Mouse (Mus musculus): ENCODE measurements around the gene Dynll1.
A peak's percentile ranks its signal among the peaks of the same experiment; 100 is the strongest.
"Not testable (repeated sequence)": the region's sequence is repeated elsewhere in the genome, so short reads cannot be mapped to it uniquely, and the experiment has no call there.

Dynll1 gene

DNA sequence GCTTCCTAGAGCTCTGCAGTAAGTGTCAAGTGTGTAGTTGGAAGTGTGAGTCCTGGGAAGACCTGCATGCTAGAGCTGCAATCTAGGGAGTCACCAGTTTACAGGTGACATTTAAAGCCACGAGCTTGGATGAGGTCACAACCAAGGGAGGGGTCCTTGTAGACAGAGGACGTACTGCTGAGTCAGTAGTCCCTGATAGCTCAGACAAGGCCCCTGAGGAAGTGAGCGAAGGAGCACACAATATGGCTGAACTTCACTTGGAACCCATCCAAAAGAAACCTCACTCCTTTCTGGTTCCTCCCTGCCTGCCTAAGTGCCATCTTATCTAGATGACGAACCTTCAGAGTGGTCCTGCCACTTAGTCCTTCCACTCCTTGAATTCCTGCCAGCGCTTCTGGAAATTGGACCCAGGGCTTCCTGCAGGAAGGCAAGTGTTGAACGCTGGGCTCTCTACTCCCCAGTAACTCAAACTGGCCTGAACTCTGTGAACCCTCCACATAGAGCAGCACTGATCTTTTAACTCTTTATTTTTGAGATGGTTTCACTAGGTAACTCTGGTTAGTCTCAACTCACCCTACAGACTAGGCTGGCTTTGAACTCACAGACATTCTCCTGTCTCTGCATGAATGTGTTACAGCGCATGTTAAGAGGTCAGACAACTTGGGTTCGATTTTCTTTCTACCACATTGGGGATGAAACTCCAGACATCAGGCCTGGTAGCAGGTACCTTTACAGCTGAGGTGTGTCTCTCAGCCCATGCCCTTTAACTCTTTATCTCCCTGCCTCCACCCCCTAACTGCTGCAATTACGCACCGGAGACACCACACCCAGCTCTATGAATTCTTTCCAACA, 12.2 kb upstream of the Dynll1 start:
- no peak for DNase-seq (ENCODE audit: low read depth, low spot score)

DNA sequence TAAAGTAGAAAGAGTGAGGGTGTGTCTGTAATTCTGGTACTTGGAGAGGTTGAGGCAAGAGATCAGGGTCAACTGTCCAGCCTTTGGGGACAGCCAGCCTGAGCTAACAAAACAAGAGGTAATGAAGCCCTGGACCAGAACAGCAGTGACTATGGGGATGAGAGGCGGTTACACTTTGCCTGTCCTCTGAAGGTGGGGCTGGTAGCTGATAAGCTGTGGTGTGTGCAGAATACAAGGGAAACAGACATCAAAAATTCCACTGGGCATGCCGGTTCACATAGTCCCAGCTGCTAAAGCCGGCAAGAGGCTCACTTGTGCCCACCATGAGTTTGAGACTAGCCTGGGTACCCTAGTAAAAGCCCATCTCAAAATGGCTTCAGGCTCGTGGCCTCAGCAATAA, 11.6 kb upstream of the Dynll1 start:
- DNase-seq (ENCODE audit: low read depth, low spot score): no peak

DNA sequence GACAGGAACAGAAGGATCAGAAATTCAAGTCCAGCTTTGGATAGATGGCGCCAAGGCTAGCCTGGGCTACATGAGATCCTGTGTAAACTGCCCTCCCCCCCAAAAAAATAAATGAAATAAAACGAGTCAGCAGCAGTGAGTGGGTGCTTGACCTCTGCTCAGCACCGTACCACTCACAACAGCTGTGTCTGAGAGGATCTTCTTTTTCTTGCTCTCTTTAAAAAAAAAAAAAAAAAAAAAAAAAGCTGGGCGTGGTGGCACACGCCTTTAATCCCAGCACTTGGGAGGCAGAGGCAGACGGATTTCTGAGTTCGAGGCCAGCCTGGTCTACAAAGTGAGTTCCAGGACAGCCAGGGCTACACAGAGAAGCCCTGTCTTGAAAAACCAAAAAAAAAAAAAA, 1.4 kb upstream of the Dynll1 start:
- DNase-seq (ENCODE audit: low read depth, low spot score): not testable (repeated sequence)

DNA sequence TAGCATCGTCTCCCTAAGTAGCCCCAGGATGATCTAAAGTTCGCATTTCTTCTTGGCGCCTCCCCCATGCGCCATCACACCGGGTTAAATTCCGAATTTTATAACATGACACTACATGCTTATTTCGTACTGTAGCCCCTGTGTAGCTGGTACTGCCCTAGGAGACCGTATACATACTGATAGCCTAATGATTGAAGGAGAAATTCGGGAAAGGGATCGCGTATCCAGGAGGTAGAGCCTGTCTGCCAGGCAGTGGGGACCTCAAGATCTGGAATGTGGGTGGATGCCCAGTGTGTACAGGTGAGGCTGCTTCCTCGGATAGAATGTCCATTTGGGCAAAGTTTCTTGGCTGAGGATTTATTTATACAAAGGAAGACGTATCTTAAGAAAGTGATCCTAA, 816 bp upstream of the Dynll1 start:
- DNase-seq (ENCODE audit: low read depth, low spot score): no peak

DNA sequence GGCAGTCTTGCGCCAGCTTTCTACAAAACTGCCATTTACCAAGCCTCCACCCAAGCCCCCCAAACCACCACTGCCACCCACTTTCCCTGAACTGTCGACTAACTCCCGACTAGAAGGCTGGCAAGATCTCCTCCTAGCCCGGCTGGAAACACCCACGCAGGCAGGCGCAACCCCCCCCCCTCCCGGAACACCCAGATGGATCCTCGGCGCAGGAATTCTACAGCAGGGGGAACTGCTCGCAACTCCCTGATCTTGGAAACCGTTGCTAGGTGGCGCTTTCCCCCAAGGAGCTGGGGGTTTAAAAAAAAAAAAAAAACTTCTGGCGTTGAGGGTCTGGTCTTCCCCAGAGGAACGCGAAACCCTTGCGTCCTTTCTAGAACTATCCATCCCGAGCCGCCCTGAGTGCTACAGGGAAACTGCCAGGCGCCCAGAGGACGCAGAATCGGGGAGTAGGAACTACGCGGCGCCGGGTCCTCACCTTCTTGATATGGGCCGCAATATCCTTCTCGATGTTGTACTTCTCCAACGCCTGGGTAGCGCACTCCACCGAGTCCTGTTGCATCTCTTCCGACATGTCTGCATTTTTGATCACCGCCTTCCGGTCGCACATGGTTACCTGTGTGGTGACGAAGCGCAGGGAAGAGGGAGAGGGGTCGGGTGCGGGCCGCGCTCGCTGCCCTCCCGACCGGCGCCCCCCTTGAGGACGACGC, 609 bp downstream of the Dynll1 start:
- DNase-seq (ENCODE audit: low read depth, low spot score): peak; percentile 97

DNA sequence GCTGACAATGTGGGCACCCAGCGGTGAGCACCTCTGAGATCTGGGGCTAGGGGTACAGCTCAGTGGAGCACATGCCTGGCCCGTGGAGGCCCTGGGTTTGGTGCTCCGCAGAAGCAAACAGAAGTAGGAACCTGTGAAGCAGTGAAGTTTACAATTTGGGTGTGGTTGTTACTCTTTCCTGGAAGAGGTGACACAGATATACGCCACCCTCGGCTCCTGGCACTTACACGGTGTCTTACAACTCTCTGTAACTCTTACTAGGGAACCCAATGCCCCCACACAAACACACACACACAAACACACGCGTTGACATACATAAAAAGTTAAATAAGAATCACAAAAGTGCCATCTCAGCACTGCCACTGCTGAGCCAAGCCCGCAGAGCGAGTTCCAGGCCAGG, 4.5 kb downstream of the Dynll1 start:
- DNase-seq (ENCODE audit: low read depth, low spot score): no peak

DNA sequence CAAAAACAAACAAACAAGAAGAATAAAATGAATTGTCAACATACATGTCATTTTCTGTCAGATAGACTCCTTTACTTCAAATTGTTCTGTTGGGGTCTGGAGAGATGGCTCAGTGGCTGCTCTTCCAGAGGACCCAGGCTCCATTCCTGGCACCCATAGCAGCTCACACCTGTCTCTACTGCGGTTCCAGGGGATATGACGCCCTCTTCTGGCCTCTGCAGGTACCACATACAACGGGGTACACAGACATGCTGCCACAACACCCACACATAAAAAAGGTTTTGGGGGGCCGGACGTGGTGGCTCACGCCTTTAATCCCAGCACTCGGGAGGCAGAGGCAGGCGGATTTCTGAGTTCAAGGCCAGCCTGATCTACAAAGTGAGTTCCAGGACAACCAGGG, 6.6 kb downstream of the Dynll1 start:
- no peak for DNase-seq (ENCODE audit: low read depth, low spot score)

DNA sequence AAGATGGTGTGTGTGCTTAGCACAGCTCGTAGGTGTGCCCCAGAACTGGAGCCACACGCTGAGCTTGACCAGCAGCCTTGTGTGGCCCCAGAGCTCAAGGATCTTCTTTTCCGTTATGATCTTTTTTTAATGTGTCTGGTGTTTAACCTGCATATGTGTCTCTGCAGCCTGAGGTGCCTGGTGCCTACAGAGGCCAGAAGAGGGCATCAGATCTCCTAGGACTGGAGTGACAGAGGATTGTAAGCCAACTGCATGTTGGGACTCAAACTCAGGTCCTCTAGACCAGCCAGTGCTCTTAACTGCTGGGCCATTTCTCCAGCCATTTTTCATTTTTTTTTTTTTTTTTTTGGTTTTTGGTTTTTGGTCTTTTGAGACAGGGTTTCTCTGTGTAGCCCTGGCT, 16.1 kb downstream of the Dynll1 start:
- DNase-seq (ENCODE audit: low read depth, low spot score): peak; percentile 39

DNA sequence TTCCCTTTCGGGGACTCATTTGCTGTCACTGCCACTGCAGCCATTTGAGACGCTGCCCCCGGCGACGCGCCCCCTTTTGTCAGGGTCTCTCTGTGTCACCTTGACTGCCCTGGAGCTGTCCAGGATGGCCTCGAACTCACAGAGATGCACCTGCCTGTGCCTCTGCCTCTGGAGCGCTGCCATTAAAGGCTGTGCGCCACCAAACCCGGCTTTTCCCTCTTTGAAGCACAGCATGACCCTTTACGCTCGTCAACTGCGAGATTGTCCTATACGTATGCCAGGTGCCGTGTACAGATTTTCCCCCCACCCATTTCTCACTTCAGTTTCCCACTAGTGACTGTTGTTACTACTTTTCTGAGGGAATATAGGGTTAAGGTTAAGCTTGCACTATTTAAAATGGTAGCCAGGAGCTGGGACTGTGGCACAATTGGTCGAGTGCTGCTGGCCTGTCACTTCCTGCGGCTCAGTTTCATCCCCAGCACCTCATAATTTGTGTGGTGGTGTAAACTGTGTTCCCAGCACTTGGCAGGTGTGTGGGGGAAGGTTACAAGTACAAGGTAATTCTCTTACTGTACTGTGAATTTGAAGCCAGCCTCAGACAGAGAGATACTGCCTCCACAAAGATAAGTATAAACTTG, 20.6 kb downstream of the Dynll1 start:
- DNase-seq (ENCODE audit: low read depth, low spot score): no peak

DNA sequence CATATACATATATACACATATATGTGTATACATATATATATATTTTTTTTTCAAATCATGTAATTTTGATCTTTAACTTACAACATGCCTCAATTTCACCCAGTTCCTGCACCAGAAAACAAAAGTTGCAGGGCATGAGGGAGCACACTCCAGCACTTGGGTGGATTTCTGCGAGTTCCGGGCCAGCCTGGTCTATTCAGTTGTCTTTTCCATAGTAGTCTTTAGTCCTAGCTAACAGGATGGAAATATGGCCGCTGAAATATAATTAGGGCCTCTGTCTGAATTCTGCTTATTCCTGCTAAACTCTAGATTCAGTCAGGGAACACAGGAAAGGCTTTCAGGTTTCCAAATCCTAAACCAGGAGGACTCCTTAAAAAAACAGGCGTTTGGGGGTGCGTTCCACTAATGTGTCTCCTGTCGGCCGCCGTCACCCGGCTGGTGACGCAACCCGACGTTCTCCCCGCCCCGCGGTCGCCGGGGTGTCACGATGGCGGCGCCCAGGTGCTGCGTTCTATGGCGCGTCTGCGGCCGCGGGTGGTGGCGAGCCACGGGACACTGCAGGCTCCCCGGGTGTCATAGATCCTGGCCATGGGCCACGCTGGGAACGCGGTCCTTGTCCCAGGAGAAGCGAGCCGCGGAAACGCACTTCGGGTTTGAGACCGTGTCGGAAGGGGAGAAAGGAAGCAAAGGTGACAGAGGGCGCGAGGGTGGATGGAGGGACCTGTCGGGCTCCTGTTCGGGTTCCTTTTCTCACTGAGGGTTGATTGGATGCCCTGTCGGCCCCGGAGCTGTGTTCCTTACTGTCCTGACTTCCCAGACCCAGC, 21.4 kb downstream of the Dynll1 start, which contains the start of gene Coq5:
Gene Coq5, plus strand, starts transcription at position 441 of the 824 bp plus-strand sequence.
- DNase-seq (ENCODE audit: low read depth, low spot score): peak; percentile 93

DNA sequence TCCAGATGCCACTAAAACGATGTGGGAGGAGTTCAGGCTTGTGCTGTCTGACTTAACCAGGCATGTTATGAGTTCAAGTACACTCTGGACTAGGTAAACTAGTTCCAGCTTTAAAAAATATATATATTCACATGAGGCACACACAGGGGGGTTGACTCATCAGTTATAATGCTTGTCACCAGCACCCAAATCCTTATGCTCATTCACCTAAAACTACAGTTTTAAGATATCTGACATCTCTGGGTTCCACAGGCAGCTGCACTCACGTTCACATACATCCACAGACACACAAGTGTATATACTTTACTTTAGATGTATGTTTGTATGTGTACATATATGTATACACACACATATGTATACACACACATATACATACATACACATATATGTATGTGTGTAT, 22.0 kb downstream of the Dynll1 start:
- no peak for DNase-seq (ENCODE audit: low read depth, low spot score)

DNA sequence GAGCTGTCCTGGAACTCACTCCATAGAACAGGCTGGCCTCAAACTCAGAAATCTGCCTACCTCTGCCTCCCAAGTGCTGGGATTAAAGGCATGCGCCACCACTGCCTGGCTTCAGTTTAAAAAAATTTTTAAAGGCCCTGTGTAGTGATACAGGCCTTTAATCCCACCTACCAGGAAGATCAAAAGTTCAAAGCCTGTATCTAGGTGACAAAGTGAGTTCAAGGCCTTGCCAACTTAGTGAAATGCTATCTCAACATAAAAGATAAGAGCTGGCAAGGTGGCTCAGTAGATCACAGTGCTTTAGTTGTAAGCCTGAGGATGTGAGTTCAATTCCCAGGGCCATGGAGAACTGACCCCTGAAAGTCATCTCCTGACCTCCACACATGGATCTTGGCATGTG, 22.7 kb downstream of the Dynll1 start:
- DNase-seq (ENCODE audit: low read depth, low spot score): no peak

DNA sequence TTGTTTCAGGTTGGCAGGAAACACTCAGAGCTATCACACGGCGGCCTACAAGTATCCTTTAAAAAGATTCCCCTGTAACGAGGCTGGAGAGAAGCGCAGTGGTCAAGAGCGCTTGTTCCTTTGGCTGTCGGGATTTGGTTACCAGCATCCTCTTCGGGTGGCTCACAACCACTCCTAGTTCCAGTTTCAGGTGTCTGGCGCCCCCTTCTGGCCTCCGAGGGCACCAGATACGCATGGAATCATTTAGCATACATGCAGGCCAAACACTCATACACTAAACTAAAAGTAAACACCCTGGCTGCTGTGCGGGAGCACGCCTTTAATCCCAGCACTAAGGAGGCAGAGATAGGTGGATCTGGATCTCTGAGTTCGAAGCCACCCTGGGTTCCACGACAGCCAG, 24.8 kb downstream of the Dynll1 start:
- no peak for DNase-seq (ENCODE audit: low read depth, low spot score)

DNA sequence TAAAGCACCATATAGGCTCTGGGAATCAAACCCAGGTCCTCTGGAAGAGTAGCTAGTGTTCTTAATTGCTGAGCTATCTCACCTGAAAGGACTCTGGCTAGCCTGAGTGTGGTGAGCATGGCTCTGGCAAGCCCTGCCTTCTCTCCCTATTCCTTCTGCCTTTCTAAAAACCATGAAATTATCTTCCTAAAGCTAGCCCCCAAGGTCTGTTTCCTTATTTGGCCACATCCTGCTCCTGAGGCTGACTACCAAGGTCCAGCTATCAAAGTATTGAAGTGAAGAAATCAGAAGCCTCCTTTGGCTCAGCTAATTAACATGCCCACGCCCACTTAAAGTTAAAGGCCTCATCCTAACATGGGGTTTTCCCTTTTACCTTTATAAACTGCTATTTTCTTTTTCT, 26.0 kb downstream of the Dynll1 start:
- DNase-seq (ENCODE audit: low read depth, low spot score): no peak

DNA sequence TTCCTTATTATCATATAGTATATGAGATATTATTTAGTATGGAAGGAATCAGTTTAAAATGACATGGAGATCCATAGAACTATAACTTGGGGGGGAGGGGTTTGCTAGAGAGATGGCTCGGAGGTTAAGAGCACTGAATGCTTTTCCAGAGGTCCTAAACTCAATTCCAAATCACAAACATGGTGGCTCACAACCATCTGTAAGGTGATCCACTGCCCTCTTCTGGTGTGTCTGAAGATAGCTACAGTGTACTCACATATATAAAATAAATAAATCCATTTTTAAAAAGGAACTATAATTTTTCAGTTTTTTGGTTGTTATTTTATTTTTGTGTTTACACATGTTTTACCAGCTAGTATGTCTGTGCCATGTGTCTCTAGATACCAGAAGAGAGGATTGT, 26.4 kb downstream of the Dynll1 start:
- DNase-seq (ENCODE audit: low read depth, low spot score): no peak

DNA sequence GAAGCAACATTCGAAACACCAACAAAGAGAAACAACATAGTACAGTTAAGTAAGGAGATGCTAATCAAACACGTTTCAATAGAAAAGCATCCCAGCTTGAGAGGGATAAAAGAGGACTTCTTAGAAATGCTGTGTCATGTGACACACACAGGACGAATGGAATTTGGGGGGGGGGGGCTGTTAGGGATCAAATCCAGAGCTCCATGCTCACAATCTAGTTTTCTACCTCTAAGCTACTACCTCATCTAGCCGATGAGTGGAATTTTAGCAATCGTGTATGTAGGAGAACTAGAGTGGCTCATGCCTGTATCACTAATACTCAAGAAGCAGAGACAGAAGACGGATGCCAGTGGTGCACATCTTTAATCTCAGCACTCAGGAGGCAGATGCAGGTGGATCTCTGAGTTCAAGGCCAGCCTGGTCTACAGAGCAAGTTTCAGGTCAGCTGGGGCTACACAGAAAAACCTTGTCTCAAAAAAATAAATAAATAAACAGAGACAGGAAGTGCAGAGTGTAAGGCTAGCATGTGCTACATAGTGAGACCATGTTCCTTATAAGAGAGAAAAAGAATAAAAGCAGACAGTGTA, 27.2 kb downstream of the Dynll1 start:
- no peak for DNase-seq (ENCODE audit: low read depth, low spot score)

DNA sequence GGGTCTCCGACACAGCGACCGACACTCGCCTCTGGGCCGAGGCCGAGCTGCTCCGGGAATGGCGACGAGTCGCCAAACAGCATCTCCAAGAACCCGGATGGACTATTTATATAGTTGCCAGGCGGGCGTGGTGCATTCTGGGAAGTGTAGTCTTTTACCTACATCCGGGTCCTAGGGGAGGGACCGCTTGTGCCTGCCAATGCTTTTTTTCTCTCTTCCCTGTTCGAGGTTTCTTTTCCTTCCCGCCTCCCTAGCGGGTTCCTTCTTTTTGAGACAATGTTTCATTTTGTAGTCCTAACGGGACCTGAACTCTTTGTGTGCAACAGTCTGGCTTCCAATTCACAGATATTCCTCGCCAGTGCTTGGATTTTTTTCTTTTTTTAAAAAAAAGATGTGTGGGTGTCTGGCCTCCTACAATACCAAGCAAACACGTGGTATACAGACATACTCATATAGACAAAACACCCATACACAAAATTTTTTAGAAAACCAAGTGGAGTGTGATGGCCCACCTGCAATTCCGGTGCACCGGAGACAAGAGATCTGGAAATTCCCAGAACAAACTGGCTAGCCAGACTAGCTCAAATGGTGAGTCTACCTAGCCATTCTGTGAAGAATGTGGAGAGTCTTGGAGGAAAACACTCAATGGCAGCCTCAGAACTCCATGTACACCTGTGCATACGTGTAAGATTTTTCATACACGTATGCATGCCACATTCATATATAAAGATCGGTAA, 27.8 kb downstream of the Dynll1 start, which contains the start of gene Rnf10:
Gene Rnf10, minus strand, starts transcription at position 87 of the 737 bp plus-strand sequence.
- DNase-seq (ENCODE audit: low read depth, low spot score): peak; percentile 97

DNA sequence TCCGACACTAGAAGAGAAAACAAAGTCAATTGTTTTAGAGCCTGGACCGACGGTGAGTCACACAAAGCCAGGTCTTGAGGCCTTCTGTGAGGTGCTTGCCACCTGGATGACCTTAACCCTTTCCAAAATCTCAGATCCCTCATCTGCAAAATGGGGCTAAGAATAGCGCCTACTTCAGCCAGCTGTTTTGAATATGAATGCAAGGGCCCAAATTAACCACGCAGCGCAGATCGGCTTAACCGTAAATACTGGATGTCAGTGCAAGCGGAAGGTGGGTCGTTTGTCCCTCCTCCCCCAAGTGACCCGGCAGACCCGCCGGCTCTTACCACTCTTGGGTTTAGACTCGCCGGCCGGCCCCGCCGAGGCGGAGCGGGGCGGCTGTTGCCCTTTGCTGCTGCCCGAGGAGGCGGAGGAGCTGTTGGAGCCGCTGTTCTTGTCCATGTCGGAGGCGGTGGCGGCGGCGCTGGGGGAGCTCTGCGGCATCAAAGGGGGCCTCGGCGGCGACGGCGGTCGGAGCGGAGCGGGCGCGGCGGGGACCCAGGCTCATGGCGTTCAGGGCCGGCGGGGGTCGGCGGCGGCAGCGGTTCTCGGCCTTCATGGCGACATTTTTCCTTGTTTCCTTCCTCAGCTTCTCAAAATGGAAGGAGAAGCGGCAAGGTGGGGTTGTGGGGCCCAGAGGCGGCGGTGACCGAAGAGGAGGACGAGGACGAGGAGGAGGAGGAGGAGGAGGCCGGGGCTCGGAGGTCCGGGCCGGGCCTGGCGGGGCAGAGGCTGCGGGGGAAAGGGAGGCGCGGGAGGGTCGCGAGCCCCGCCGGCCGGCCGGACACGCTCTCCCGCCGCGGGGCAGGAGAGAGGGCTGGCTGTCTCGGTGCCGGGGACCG, 28.6 kb downstream of the Dynll1 start:
- DNase-seq (ENCODE audit: low read depth, low spot score): peak; percentile 36

DNA sequence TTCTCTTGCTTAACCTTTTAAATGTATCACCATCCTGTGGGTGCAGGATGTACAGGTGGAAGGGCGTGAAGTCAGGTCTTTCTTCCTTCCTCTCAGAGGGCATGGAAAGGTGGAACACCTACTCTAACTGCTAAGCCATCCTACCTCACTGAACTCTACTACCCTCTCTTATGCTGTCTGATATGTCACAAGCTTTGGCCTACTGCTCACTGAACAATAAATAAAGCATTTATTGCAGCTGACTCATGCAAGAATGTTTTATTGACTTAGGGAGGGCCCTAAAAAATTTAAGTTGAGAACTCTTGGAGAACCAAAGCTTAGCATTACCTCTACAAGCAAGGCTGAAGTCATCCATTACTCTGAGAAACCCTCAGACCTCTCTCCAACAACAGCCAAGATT, 30.8 kb downstream of the Dynll1 start:
- DNase-seq (ENCODE audit: low read depth, low spot score): no peak

DNA sequence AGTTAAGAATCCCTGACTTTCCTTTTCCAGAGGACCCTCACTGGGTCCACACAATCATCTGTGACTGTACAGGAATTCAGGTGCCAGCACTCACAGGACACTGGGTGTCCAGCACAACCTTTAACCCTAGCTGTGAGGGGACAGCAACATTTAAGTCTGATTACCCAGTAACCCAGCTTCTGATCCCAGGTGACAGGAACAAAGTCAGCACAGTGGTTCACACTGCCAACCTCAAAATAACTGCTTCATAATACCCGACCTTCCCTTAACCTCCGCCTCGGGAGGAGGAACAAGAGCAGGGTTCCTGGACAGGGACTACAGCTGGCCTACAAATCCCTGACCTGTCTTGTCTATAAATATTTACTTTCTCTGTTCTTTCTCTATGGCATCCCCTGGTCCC, 32.5 kb downstream of the Dynll1 start:
- DNase-seq (ENCODE audit: low read depth, low spot score): no peak

Measured in brain, adult 2 months (tissue).